Mouse (Mus musculus) mouse trophoblast stem cell (cell line): ENCODE data around the gene Gm45799.

Experiments used
- in situ Hi-C, 2 experiments: fragments of 300-500 bp; cut with MseI, MboI; formaldehyde crosslinking; loops; 2 replicates in 1 of 2; 3 replicates in 1 of 2; pipeline ENCODE4 v1.15.1; 2025

The Gm45799 gene

DNA sequence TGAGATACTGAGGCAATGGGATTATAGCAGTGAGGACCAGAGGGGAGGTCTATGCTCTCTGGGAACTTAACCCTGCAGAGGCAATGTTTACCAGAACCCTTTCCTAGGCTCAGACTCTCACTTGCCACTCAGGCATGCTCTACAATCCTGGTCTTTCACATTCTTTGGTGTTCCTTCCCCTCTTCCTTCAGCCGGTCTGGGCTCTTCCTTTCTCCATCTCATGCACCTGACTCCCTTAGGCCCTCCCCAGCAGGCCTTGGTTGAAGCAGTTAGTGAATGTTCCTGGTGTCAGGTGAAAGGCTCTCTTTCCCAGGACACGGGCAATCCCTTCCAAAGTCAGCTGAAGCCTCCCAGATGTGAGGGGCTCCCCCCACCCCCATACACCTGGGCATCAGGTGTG lies 596 bp upstream of the Gm45799 start, which contains the start of gene Timm10b:
Gene Timm10b, plus strand, starts transcription at position 301 of the 400 bp plus-strand sequence.
- in situ Hi-C loops, result no loop called here

DNA sequence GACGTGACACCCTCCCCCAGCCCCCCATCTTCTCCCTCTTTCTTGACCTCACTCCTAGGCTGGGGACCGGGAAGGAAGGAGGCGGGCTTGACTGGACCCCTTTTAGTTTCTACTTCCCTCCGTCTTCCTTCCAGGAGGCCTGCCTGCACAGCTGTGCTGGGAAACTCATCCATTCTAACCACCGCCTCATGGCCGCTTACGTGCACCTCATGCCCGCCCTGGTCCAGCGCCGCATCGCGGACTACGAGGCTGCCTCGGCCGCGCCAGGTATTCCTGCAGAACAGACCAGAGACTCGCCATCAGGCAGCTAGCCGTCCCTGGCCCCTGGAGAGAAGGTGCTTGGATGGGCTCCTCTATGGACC lies 523 bp downstream of the Gm45799 start:
- in situ Hi-C loops, result no loop called here

DNA sequence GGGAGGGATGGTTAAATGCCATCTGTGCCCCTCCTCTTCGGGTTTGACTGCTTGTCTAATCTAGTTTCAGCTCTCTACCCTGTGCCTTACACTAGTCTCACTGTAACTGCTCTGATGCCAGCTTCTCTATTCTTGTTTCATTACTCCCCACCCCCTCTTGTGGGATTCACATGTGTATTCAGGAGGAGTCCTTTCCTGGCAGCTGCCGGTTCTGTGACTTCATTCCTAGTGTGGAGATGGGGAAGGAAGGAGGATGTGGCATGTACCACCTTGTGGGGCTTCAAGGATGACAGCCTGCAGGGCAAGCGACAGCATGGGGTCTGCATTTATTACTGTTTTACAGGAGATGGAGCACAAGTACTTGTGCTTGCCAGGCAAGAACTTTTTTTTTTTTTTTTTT lies 1.6 kb downstream of the Gm45799 start:
- in situ Hi-C loops, result no loop called here

DNA sequence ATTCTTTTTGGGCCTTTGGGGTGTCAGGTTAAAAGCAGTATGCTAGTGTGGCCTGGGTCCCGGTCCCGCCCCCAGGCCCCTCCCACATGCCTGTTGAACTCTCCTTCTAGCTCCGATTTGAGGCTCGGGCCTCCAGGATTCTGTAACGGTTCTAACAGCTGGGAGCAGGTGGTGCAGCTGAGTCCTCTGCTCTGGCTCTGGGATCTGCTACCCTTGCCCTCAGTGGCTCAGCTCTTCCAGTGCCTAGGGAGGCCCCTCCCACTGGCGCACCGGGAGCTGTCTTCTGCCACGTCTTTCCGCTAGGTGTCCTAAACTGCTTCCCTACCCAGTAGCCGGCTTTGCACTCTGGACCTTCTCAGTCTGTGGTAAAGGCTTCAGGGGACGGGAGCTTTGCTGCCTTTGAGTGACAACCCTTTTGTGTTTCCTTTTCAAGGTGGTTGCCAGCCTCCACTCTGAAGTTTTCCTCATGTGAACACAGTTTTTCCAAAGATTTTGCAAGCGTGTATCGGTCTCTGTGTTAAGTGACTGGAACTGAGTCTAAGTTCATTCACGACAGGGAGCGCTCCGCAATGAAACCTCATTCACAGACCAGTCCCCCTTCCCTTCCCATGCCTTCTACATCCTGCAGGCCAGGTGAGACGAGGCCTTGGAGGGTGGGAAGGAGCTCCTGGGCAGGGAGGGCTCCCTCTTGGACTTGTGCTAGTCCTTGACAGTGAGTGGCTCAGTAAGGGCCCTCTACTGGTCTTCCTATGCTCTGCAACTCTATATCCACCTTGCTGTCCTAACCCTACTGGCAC lies 10.5 kb downstream of the Gm45799 start, which contains the start of gene Dnhd1:
Gene Dnhd1, plus strand, starts transcription at position 189 of the 797 bp plus-strand sequence.
- in situ Hi-C loops, result no loop called here

DNA sequence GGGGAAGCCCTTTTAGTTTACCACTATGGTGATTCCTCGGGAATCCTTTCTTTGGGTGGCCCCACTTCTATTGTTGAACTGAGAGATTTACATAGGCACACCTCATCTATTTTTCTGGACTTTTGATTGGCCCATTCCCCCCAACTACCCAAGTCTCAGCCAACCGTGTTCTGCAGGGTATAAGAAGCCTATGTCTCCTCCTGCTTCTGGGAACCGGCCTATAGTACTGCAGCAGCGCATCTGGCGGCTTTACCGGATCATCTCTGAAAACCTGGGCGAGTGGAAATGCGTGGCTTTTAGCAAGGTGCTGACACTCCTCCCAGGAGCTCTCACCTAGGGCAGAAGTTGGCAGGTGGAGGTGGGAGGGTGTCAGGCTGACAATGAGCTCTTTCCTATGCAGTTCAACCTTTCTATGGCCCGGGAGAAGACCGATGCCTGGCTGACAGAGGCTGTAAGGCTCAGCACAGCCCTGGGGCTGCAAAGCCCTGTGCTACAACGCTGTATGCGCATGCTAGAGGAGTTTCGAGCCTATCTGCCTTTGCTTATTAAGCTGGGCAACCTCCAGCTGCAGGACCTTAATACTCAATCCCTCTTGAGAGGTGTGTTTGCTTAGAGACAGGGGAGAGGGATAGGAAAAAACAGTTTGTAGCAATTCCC lies 45.3 kb downstream of the Gm45799 start:
- in situ Hi-C loops, result no loop called here

DNA sequence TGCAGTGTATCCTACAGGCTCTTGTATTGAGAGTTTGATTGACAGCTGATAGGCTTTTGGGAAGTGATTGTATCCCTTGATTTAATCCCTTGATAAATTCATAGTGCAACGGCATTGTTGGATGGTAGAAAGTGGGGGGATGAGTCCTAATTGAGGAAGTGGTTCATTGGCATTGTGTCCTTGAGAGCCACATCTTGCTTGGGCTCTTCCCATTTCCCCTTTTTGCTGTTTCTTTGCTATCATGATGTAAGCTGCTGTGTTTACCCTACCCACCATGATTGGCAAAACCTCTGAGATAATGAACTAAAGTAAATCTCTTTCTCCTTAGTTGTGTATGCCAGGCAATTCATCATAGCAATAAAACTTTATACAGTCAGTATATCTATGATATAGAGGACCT lies 50.5 kb downstream of the Gm45799 start:
- in situ Hi-C loops, result no loop called here

DNA sequence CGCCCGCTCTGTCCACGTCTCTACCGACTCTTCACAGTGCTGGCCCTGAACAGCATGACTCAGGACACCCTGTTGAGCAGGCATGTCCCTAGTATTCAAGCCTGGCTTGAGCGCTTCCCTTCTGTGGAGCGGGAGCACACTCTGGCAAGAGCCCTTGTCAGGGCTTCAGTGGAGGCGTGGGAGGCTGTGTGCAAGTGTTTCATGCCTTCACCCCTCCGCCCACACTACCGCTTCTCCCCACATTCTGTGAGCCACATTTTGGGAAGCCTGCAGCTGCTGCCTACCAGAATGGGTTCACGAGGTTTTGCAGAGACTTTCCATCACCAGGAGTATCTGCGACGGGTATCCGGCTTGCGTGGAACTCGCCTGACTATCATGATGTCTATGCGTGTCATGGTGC lies 62.8 kb downstream of the Gm45799 start:
- in situ Hi-C loops, result no loop called here

DNA sequence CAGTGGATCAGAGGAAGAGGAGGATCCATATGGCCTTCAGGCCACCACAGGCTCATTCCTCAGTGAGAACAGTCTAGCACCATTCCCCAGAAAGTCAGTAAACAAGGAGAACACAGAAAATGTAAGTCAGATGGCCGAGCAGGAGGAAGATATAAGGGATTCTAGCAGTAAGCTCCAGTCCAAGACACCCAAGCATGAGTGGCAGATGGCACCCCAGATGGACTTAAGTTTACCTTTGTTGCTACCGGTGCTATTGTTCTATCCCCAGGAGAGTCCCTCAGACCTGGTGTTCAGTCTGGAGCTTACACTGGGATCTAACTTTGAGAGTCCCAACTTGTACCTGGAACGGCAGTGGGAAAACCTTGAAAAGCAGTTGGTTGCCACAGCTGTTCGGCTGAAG lies 63.5 kb downstream of the Gm45799 start:
- in situ Hi-C loops, result no loop called here

DNA sequence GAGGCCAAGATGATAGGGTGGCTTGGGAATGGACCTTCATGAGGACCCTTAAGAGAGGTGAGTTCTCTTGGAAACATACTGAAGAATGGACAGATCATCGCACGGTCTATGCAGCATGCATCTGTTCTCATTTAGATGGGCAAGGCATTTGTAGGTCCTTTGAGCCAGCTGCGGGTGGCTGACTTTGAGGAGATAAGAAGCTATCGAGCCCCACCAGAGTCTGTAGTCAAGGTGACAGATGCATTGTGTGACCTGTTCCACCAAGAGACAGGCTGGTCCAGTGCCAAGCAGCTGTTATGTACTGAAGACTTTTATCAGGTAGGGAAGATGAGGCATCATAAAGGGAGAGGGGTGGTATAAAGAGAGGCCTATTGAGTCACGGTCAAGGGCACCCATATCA lies 68.4 kb downstream of the Gm45799 start:
- in situ Hi-C loops, result no loop called here

DNA sequence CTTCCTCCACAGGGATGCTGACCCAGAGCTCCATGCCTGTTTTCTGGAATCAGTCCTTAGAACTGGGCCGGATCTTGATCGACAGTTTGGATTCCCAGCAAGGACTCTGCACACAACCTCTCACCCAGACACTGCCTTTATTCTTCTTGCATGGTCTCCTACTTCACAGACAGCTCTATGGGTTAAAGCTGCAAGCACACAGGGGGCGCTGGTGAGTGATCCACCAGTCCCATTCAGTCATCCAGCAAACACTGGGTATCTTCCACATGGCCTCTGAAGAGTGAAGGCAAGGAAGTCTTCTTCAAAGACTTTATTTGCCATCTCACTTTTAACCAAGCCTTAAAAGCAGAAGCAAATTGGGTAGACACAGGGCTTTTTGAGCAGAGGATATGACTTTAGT lies 75.0 kb downstream of the Gm45799 start:
- in situ Hi-C loops, result no loop called here

DNA sequence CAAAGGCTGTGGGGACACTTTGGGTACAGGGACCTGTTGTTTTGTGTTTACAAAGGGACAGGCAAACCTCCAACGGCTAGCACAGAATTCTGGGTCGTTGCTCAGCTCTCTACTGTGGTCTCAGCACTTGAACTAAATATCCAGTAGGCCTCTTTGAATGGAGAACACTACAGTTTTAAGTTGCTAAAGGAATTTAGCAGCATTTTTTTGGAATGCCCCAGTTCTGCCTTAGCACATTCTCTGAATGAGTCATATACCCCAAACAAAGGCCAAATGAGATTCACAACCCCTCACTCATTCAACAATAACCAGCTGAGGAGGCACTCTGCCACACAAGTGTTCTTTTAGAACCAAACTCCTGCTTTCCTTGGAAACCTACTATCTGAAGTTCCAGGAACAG lies 81.6 kb downstream of the Gm45799 start:
- in situ Hi-C loops, result no loop called here

DNA sequence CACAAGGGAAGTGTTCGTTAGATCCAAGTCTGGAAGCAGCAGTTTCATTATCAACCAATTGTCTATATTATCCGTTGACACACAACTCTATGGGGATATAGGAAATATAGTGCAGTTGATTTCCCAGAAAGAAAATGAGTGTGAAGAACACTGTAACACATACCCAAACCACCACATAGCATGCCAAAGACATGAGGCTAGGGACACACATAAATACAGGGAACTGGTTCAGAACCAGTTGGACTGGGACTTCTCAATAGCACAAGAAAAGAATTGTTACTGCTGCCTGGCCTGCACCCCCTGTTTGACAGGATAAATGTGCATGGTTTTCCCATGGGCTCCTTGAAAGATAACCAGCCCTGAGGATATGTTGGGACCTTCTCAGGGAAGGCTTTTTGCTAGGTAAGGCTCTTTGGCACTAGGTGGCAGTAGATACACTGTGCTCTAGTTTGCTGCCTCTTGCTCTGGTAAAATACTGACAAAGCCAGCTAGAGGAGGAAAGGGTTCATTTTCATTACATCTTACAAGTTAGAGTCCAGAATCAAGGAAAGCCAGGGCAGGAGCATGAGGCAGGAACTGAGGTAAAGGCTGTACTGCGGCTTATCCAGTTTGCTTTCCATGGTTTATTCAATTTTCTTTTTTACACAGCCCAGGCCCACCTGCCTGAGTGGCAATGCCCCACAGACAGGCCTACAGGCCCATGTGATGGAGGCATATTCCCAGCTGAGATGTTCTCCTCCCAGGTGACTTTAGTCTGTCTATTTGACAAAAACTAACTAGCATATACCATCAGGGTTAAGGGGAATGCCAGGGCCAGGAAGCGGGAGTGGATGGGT lies 86.0 kb downstream of the Gm45799 start:
- in situ Hi-C loops, result no loop called here

DNA sequence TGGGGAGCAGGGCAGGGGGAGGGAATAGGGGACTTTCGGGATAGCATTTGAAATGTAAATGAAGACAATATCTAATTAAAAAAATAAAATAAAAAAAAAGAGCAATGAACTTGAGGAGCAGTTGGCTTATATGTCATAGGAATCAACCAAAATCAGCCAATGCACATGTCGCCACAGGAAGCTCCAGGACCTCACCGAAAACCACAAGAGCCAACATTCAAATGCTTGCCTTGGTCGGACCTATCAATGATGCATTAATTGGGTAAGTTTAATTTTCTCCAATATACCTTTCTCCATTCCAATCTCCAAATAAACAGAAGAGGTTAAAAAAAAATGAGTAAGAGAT lies 86.6 kb downstream of the Gm45799 start:
- in situ Hi-C loops, result no loop called here

DNA sequence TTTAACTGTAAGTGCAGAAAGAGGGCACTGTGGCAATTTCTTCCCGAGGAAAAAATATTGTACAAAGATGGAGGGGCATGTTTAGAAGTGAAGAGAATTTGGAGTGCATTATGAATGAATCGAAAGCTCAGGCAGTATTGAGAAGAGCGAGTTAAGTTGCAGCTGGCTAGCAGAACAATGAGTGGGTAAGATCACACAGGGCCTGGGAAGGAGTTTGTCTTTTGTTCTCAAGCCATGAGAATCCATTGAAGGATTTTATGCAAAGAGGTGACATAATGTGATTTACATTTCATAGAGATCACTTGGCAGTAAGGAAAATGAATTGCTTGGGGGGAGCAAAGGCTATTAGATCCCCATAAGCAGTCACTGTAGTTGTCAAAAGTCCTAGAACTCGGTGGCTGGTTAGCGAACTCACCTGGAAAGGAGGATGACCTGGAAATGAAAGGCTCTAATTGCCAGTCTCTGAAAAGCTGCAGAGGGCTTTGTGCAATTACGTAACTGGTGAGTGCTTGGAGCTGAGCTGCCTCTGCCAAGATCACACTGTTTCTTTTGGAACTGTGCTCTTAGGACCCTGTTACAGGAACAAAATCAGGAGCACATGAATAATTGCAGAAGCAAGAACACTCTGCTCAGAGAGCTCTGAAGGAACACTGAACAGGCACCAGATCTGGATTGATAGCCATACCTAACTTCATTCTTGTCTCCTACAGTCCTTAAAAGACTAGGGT lies 88.5 kb downstream of the Gm45799 start:
- in situ Hi-C loops, result no loop called here

DNA sequence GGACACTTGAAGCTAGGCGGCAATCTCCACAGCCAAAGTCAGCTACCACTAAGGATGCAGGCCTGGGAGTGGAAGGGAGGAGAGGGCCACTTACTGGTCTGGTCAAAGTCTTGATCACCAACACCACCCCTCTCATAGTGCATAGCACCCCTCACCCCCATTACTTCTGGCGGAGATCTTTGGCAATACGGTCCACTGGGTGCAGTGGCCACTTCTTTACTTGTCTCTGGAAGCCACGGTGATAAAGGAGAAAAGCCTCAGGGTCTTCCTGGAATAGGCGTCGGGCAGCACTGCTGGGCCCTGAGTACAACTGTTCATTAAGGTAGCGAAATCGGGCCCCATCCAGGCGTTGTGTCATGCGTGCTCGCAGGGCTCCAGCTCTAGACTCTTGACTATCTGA lies 93.5 kb downstream of the Gm45799 start:
- in situ Hi-C loops, result loop anchor here in 1 of 2 experiments (10.0 kb wide), 1 partner anchor 71 kb away; no protein-coding TSS in a partner anchor
